Mouse (Mus musculus) ovary, postnatal 36 days (tissue): ENCODE measurements around the gene Prrg2.

Source experiments
- DNase-seq: peaks from one replicate; pipeline ENCODE4 v3.0.0; 2022; ENCODE audit warnings: low spot score, mixed read lengths

The Prrg2 gene

GRCm38 (mm10) chr7:45056972-45057348 is 5.5 kb downstream of the Prrg2 start:
- no peak for DNase-seq

GRCm38 (mm10) chr7:45056329-45056971 is 6.0 kb downstream of the Prrg2 start:
- no peak for DNase-seq

GRCm38 (mm10) chr7:45053931-45054510 is 8.5 kb downstream of the Prrg2 start:
- DNase-seq, result peak; percentile 91

- peak; percentile 83 for DNase-seq
Measured at GRCm38 (mm10) chr7:45053117-45053930, 9.2 kb downstream of the Prrg2 start.

GRCm38 (mm10) chr7:45052862-45053116 is 9.7 kb downstream of the Prrg2 start, which contains the start of gene Prr12:
Prr12 (minus strand) TSS chr7:45052881.
- no peak for DNase-seq

GRCm38 (mm10) chr7:45052181-45052861 is 10.2 kb downstream of the Prrg2 start:
- DNase-seq, result peak; percentile 55

- DNase-seq, result no peak
Measured at GRCm38 (mm10) chr7:45051601-45051974, 10.9 kb downstream of the Prrg2 start.

GRCm38 (mm10) chr7:45050945-45051600 is 11.4 kb downstream of the Prrg2 start:
- peak; percentile 60 for DNase-seq

GRCm38 (mm10) chr7:45048923-45049657 is 13.4 kb downstream of the Prrg2 start:
- DNase-seq, result no peak

- DNase-seq, result no peak
Measured at GRCm38 (mm10) chr7:45048001-45048890, 14.2 kb downstream of the Prrg2 start.

- DNase-seq, result no peak
Measured at GRCm38 (mm10) chr7:45047491-45047890, 15.0 kb downstream of the Prrg2 start.

- DNase-seq, result no peak
Measured at GRCm38 (mm10) chr7:45046853-45047350, 15.6 kb downstream of the Prrg2 start.

GRCm38 (mm10) chr7:45045741-45046140 is 16.7 kb downstream of the Prrg2 start:
- no peak for DNase-seq

- DNase-seq, result no peak
Measured at GRCm38 (mm10) chr7:45043307-45043706, 19.2 kb downstream of the Prrg2 start.

- no peak for DNase-seq
Measured at GRCm38 (mm10) chr7:45040851-45041250, 21.6 kb downstream of the Prrg2 start.

- DNase-seq, result no peak
Measured at GRCm38 (mm10) chr7:45038411-45038810, 24.1 kb downstream of the Prrg2 start.

- no peak for DNase-seq
Measured at GRCm38 (mm10) chr7:45037720-45038361, 24.6 kb downstream of the Prrg2 start.

GRCm38 (mm10) chr7:45036702-45037101 is 25.8 kb downstream of the Prrg2 start:
- no peak for DNase-seq

- DNase-seq, result no peak
Measured at GRCm38 (mm10) chr7:45035631-45036030, 26.8 kb downstream of the Prrg2 start.
